Comparison of ENCODE assay signal across 10 mouse cellular contexts in genomic region chr2:4154036-4154653, GRCm38 (mm10).
DNase-seq lines count a peak whose midpoint lies in the region; ATAC-seq lines count a peak whose summit lies in the region.
"Had no signal": no experiment of that assay in that cellular context is flagged by ENCODE, and none has a peak within 500 bp of the region (broad histone marks: within the 10 kb centered on the region; RNA-seq: fewer than 3 reads in every experiment).

No protein-coding gene starts in this region.

- WGBS in embryonic facial prominence, embryonic 14.5 days: 59% methylated on average over 5 of the region's 5 CpGs
- 67% methylated on average over 5 of the region's 5 CpGs for WGBS in limb, embryonic 10.5 days
- 45% methylated on average over 5 of the region's 5 CpGs for WGBS in neural tube, embryonic 14.5 days

- peak overlapping the region; percentile 51 for H3K4me3 ChIP-seq in embryonic facial prominence, embryonic 14.5 days (ENCODE audit: low read depth, low read length)
- peak overlapping the region; percentile 57; the same call in 1 of the 2 replicates for H3K4me3 ChIP-seq in limb, embryonic 10.5 days
- peak overlapping the region; percentile 37 for H3K4me3 ChIP-seq in neural tube, embryonic 14.5 days (ENCODE audit: low read depth, low read length)

- H3K9me3 ChIP-seq in embryonic facial prominence, embryonic 14.5 days (ENCODE audit: control insufficient read depth, low read length): no peaks in the 10 kb centered on the region
- no peaks in the 10 kb centered on the region for H3K9me3 ChIP-seq in limb, embryonic 10.5 days (replicated peaks)
- H3K9me3 ChIP-seq in neural tube, embryonic 14.5 days (ENCODE audit: control insufficient read depth, low read length): no peaks in the 10 kb centered on the region

- peak overlapping the region; percentile 72 for H3K4me2 ChIP-seq in embryonic facial prominence, embryonic 14.5 days (ENCODE audit: low read depth, low read length)
- H3K4me2 ChIP-seq in neural tube, embryonic 14.5 days (ENCODE audit: low read depth, low read length): peak overlapping the region; percentile 55

- H3K4me1 ChIP-seq in embryonic facial prominence, embryonic 14.5 days (ENCODE audit: control insufficient read depth, insufficient read depth, low read length): peaks cover 11% of the 10 kb centered on the region; the same call in 1 of the 2 replicates
- H3K4me1 ChIP-seq in limb, embryonic 10.5 days: peaks cover 22% of the 10 kb centered on the region
- H3K4me1 ChIP-seq in neural tube, embryonic 14.5 days (ENCODE audit: control insufficient read depth, insufficient read depth, low read length): peaks cover 17% of the 10 kb centered on the region; the same call in 1 of the 2 replicates

- H3K27ac ChIP-seq in embryonic facial prominence, embryonic 14.5 days (replicated peaks; ENCODE audit: low read depth, low read length): no peak overlapping the region
- H3K27ac ChIP-seq in limb, embryonic 10.5 days: 0 out of 2 replicates have a peak overlapping the region, but pooled peaks have one; percentile 82
- H3K27ac ChIP-seq in neural tube, embryonic 14.5 days (ENCODE audit: low read depth, low read length): peak overlapping the region; percentile 77; the same call in 1 of the 2 replicates

- 0 out of 2 replicates have a peak overlapping the region, but pooled peaks have one; percentile 15 for H3K9ac ChIP-seq in embryonic facial prominence, embryonic 14.5 days (ENCODE audit: low read depth, low read length)
- H3K9ac ChIP-seq in neural tube, embryonic 14.5 days (replicated peaks; ENCODE audit: low read depth, low read length): peak overlapping the region; percentile 17; the same call in 1 of the 2 replicates

- ATAC-seq in embryonic facial prominence, embryonic 14.5 days (ENCODE audit: low read depth): no peak; the same call in 1 of the 2 replicates
- ATAC-seq in neural tube, embryonic 14.5 days (ENCODE audit: low read depth): no peak
- no peak for ATAC-seq in monocyte, adult 5-6 weeks (replicated peaks; ENCODE audit: insufficient number of reproducible peaks, low FRiP score, low TSS enrichment, poor library complexity, severe bottlenecking)

- no peaks in the 10 kb centered on the region for H3K27me3 ChIP-seq in embryonic facial prominence, embryonic 14.5 days (replicated peaks; ENCODE audit: control insufficient read depth, insufficient read depth, low read length)
- H3K27me3 ChIP-seq in limb, embryonic 10.5 days (ENCODE audit: low read depth, poor library complexity, severe bottlenecking): peaks cover 9% of the 10 kb centered on the region
- no peaks in the 10 kb centered on the region for H3K27me3 ChIP-seq in neural tube, embryonic 14.5 days (ENCODE audit: control insufficient read depth, insufficient read depth, low read length)

- H3K36me3 ChIP-seq in embryonic facial prominence, embryonic 14.5 days (ENCODE audit: control insufficient read depth, insufficient read depth, low read length): no peaks in the 10 kb centered on the region
- H3K36me3 ChIP-seq in limb, embryonic 10.5 days: no peaks in the 10 kb centered on the region
- H3K36me3 ChIP-seq in neural tube, embryonic 14.5 days (ENCODE audit: control insufficient read depth, insufficient read depth, low read length): no peaks in the 10 kb centered on the region

- peak; percentile 4 to 13 for DNase-seq in kidney, postnatal 4 days
- no peak for DNase-seq in kidney, postnatal 14 days
- DNase-seq in embryonic facial prominence, embryonic 14.5 days (ENCODE audit: low spot score): peak; percentile 24
- no peak for DNase-seq in limb, embryonic 10.5 days (ENCODE audit: low spot score)
- no peak for DNase-seq in testis, postnatal 10 days (ENCODE audit: low spot score)
- no peak for DNase-seq in thymus, postnatal 25 days
- DNase-seq: cerebellum, adult 8-10 months; lung, adult 2 months had no signal

Comparison
In these comparisons a context has a peak if more than half of its experiments do, and no peak if none do; other contexts are left out.
1. DNase-seq: peak in kidney, postnatal 4 days (2 of 2) and embryonic facial prominence, embryonic 14.5 days (single experiment); none in kidney, postnatal 14 days (single experiment), limb, embryonic 10.5 days (single experiment), testis, postnatal 10 days (single experiment) and thymus, postnatal 25 days (single experiment).
2. Peak in every context shown above with its lines, with median percentiles within 50 percentile points of each other: H3K4me3 ChIP-seq.